Mouse (Mus musculus) heart, postnatal 0 days (tissue): ENCODE data around the gene Rpusd2. TPM values are rescaled to one million over a fixed set of nuclear protein-coding genes. Genes with fewer than 3 reads are reported as not detected.
"Not testable (repeated sequence)": the region's sequence is repeated elsewhere in the genome, so short reads cannot be mapped to it uniquely, and the experiment has no call there.

ENCODE experiments used
- ATAC-seq: fragments of 200-750 bp; cut with Nextera tagmentation; 2 replicates; pipeline ENCODE4 v1.8.0; 2017; ENCODE audit warnings: low read depth, moderate number of reproducible peaks, moderate library complexity; ENCODE audit not compliant: insufficient read depth
- DNase-seq: peaks from one replicate; pipeline ENCODE4 v3.0.0-alpha.2; 2016; ENCODE audit warnings: low spot score
- H3K27ac ChIP-seq: fragments of 300-500 bp; sonication (generic); 2 replicates; pipeline ENCODE4 v1.5.1; 2014; ENCODE audit warnings: low read depth, mild to moderate bottlenecking
- H3K27me3 ChIP-seq: fragments of 300-500 bp; sonication (generic); 2 replicates; pipeline ENCODE4 v1.6.1; 2014; ENCODE audit warnings: low read length, mixed read lengths; ENCODE audit not compliant: control insufficient read depth, insufficient read depth
- H3K36me3 ChIP-seq: fragments of 300-500 bp; sonication (generic); replicated peaks from 2 replicates; pipeline ENCODE4 v1.6.1; 2014; ENCODE audit warnings: low read length, mixed read lengths; ENCODE audit not compliant: control insufficient read depth, insufficient read depth
- H3K4me1 ChIP-seq: fragments of 300-500 bp; sonication (generic); 2 replicates; pipeline ENCODE4 v1.6.1; 2014; ENCODE audit warnings: antibody characterized with exemption; ENCODE audit not compliant: control insufficient read depth, insufficient read depth
- H3K4me2 ChIP-seq: fragments of 300-500 bp; sonication (generic); 2 replicates; pipeline ENCODE4 v1.6.1; 2014; ENCODE audit warnings: low read depth, mild to moderate bottlenecking, low read length, moderate library complexity
- H3K4me3 ChIP-seq: fragments of 300-500 bp; sonication (generic); 2 replicates; pipeline ENCODE4 v1.5.1; 2014; ENCODE audit warnings: low read depth, low read length
- H3K9ac ChIP-seq: fragments of 300-500 bp; sonication (generic); replicated peaks from 2 replicates; pipeline ENCODE4 v1.6.1; 2014; ENCODE audit warnings: low read depth, low read length, mixed read lengths
- H3K9me3 ChIP-seq: fragments of 300-500 bp; sonication (generic); replicated peaks from 2 replicates; pipeline ENCODE4 v1.6.1; 2016; ENCODE audit warnings: low read length; ENCODE audit not compliant: control insufficient read depth
- CTCF ChIP-seq: IDR thresholded peaks from 2 replicates; pipeline ENCODE4 v1.5.1; 2016; ENCODE audit warnings: antibody characterized with exemption, control low read depth, low read depth
- EP300 ChIP-seq: IDR thresholded peaks from 2 replicates; pipeline ENCODE4 v1.6.1; 2016; ENCODE audit warnings: antibody characterized with exemption, low read depth
- WGBS: fragments of 180-500 bp; shearing (Covaris S2); extraction: QIAGEN DNeasy Blood & Tissue Kit; methylation state at CpG from one replicate; pipeline ENCODE4 v1.1.7; 2014; 5-methylcytosine and 5-hydroxymethylcytosine counted together
- polyA plus RNA-seq: library from polyadenylated mRNA; unstranded; fragments of >200 nt; fragmentation: Nextera tagmentation; extraction: Ambion mirVana; gene quantifications from 2 replicates; pipeline ENCODE4 v1.2.1, GENCODE M21; 2015
- total RNA-seq: library from RNA; depleted of rRNA; stranded (reverse); fragments of >200 nt; gene quantifications from 2 replicates; pipeline ENCODE4 v1.2.3, GENCODE M21; 2014; ENCODE audit warnings: low replicate concordance

Gene Rpusd2
- total and polyA plus RNA-seq, 2 experiments from 2014 or later: 3.3 to 8.8 TPM

DNA sequence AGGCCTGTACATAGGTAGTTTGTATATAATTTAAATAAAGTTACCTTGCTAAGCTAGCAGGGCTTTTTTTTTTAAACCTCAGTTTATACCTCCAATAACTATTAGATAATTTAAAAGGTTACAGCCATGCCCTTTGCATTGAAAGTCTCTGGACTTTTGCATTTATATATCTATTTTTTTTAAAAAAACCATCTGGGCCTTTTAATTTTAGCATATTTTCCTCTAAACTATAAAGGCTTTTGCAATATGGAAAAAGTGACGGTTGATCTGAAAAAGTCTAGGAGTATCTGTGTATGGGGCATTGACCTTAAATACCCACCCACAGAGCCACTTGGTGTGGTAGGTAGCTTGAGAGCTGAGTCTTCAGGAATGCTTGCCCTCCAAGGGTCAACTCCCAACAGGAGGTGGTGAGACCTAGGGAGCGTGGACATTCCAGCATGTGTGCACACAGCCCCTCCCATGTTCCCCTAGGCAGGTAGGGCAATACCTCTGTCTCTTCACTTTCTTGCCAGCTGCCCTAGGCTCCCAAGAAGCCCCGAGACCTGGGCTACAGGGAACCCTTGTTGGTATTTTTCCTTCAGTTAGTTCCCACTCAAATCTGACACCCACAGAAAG lies 35.5 kb upstream of the Rpusd2 start:
- 82% methylated on average over 3 of the region's 3 CpGs for WGBS
- H3K27me3 ChIP-seq: no peaks in the 10 kb centered on the region
- no peaks in the 10 kb centered on the region for H3K36me3 ChIP-seq
- DNase-seq (no peak), ATAC-seq (no peak)
- H3K9ac ChIP-seq: no peak overlapping the region
- no peak overlapping the region for H3K4me2 ChIP-seq
- no peak overlapping the region for H3K4me3 ChIP-seq
- H3K9me3 ChIP-seq: no peaks in the 10 kb centered on the region
- H3K27ac ChIP-seq: no peak overlapping the region
- H3K4me1 ChIP-seq: no peaks in the 10 kb centered on the region
- no peak for TF ChIP-seq CTCF
- TF ChIP-seq EP300: no peak

DNA sequence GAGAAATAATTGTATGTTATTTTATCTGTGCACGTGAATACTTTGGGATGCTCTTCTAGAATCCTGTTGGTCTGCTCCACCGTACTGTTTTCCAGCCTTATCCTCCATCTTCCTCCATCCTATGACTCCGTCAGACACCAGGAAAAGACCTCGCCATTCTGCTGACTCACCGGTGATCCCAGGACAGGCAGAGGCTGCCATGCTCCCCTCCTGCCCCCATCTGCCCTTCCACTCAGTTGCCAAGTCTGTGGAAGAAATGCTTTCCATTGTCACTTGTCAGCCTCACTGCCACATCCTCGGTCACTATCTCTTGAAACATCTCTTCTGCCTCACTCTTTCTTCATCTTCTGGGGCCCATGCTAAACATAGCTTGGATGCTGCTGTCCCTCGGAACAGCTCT lies 27.7 kb upstream of the Rpusd2 start:
- Histone ChIP-seq H3K4me2 (no peak overlapping the region), H3K27me3 (no peaks in the 10 kb centered on the region), H3K9me3 (no peaks in the 10 kb centered on the region), H3K4me1 (no peaks in the 10 kb centered on the region), H3K36me3 (no peaks in the 10 kb centered on the region), H3K9ac (no peak overlapping the region), H3K27ac (no peak overlapping the region), H3K4me3 (no peak overlapping the region)
- WGBS: 75% methylated on average over 7 of the region's 7 CpGs
- ATAC-seq (no peak), DNase-seq (no peak)
- no peak for TF ChIP-seq EP300
- TF ChIP-seq CTCF: no peak

DNA sequence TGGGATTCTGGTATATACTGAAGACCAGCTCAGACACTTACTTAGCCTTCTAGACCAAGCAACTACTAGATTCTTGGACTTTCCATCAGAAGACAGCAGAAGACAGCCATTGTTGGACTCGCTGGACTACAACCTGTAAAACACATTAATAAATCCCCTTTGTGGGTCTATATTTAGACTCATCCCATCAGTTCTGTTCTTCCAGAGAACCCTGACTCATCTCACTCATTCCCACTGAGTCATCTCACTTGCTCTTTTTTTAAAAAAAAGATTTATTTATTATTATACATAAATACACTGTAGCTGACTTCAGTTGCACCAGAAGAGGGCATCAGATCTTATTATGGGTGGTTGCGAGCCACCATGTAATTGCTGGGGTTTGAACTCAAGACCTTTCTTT lies 25.2 kb upstream of the Rpusd2 start:
- H3K36me3 ChIP-seq: no peaks in the 10 kb centered on the region
- no peaks in the 10 kb centered on the region for H3K4me1 ChIP-seq
- DNase-seq (no peak), ATAC-seq (no peak)
- WGBS: 87% methylated on average over 2 of the region's 2 CpGs
- H3K27ac ChIP-seq: no peak overlapping the region
- H3K9ac ChIP-seq: no peak overlapping the region
- TF ChIP-seq EP300 (no peak), CTCF (no peak)
- no peaks in the 10 kb centered on the region for H3K9me3 ChIP-seq
- H3K4me3 ChIP-seq: no peak overlapping the region
- no peak overlapping the region for H3K4me2 ChIP-seq
- no peaks in the 10 kb centered on the region for H3K27me3 ChIP-seq

DNA sequence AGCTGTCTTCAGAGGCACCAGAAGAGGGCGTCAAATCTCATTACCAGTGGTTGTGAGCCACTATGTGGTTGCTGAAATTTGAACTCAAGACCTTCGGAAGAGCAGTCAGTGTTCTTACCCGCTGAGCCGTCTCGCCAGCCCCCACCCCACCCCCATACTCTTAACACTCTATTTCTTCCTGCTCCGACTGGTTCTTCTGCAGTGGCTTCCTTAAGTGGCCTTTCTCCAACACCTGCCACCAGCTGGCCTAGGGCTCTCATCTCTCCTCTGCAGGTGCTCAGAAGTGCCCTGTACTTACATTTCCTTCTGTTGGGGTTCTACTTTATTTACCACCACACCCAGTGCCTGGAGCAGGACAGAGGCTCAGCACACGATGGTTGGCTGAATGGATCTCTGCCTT lies 19.6 kb upstream of the Rpusd2 start:
- ATAC-seq (no peak), DNase-seq (no peak)
- Histone ChIP-seq H3K4me3 (no peak overlapping the region), H3K4me2 (no peak overlapping the region), H3K27me3 (no peaks in the 10 kb centered on the region), H3K36me3 (peaks cover 19% of the 10 kb centered on the region), H3K9me3 (no peaks in the 10 kb centered on the region), H3K27ac (peak overlapping the region; percentile 77; the same call in 1 of the 2 replicates), H3K4me1 (peaks cover 9% of the 10 kb centered on the region; the same call in 1 of the 2 replicates), H3K9ac (no peak overlapping the region)
- TF ChIP-seq EP300 (no peak), CTCF (no peak)
- WGBS: 67% methylated on average over 7 of the region's 7 CpGs

DNA sequence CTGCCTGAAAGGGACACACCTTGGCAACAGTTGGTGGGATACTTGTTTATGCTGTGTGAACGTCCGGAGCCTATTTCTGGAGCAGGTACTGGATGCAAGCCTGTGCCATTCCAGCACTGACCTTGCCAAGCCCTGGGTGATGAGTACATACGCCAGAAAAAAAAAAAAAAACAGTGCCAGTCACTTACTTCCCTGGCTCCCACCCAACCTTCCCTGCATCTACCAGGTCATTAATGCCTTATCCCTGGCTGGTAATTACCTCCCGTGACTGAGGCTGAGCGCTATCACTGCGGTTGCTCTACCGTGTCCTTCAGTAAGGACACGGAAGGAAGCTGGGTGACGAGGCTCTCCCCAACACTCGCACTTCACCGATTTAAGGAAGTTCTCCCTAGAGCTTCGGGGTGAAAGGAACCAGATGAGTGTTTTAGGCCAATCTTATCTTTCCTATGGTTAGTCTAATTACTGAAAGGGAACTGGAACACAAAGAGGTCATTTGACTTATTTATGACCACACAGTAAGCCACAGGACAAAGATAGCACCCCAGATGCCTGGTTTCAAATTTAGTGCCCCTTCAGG lies 18.9 kb upstream of the Rpusd2 start:
- H3K4me3 ChIP-seq: no peak overlapping the region
- H3K4me2 ChIP-seq: peak overlapping the region; percentile 30
- peak overlapping the region; percentile 77 for H3K27ac ChIP-seq
- no peak for TF ChIP-seq CTCF
- TF ChIP-seq EP300: no peak; the same call in 1 of the 2 replicates
- H3K9ac ChIP-seq: no peak overlapping the region
- no peaks in the 10 kb centered on the region for H3K27me3 ChIP-seq
- ATAC-seq (peak; percentile 91), DNase-seq (peak; percentile 76)
- H3K4me1 ChIP-seq: peaks cover 9% of the 10 kb centered on the region; the same call in 1 of the 2 replicates
- peaks cover 26% of the 10 kb centered on the region for H3K36me3 ChIP-seq
- WGBS: 27% methylated on average over 12 of the region's 12 CpGs
- no peaks in the 10 kb centered on the region for H3K9me3 ChIP-seq

DNA sequence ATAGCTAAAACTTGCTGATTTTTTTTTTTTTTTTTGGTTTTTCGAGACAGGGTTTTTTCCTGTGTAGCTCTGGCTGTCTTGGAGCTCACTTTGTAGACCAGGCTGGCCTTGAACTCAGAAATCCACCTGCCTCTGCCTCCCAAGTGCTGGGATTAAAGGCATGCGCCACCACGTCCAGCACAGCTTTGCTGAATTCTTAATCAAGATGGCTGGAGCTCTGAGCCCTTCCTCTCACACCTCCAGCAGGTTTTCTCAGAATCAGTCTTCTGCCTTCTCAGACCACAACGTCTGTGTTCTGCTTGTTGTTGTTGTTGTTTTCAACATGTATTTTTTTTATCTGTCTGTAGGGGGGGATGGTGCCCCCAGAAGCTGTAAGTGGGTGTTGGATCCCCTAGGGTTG lies 18.3 kb upstream of the Rpusd2 start:
- H3K4me2 ChIP-seq, DNase-seq, H3K4me1 ChIP-seq, H3K4me3 ChIP-seq, H3K9me3 ChIP-seq, H3K27me3 ChIP-seq, H3K27ac ChIP-seq, ATAC-seq, H3K9ac ChIP-seq: not testable (repeated sequence)
- H3K36me3 ChIP-seq: peaks cover 32% of the 10 kb centered on the region
- WGBS: 79% methylated on average over 4 of the region's 4 CpGs
